23 mouse cellular contexts compared by ENCODE assay signal in genomic region chr13:34460969-34461368, GRCm38 (mm10).
A peak's percentile ranks its signal among the peaks of the same experiment; 100 is the strongest.
DNase-seq lines count a peak whose midpoint lies in the region; ATAC-seq and TF ChIP-seq lines count a peak whose summit lies in the region.
"Had no signal": no experiment of that assay in that cellular context is flagged by ENCODE, and none has a peak within 500 bp of the region (broad histone marks: within the 10 kb centered on the region; RNA-seq: fewer than 3 reads in every experiment).

No protein-coding gene starts in this region.

- ATAC-seq in liver, embryonic 11.5 days (replicated peaks; ENCODE audit: low FRiP score): no peak
- ATAC-seq in liver, postnatal 0 days: no peak
- no peak for ATAC-seq in activated CD4-positive, CD25-positive, alpha-beta regulatory T cell, adult 4 months
- ATAC-seq: forebrain, embryonic 15.5 days; hindbrain, embryonic 16.5 days had no signal

- TF ChIP-seq EP300 in liver, postnatal 0 days (IDR thresholded peaks at IDR 0.05; ENCODE audit: low read depth): no peak

- H3K4me1 ChIP-seq in liver, adult 2 months (ENCODE audit: control insufficient read depth, insufficient read depth, low read length): peaks cover 37% of the 10 kb centered on the region
- H3K4me1 ChIP-seq in liver, embryonic 11.5 days (replicated peaks; ENCODE audit: control insufficient read depth, insufficient read depth, low read length): peaks cover 3% of the 10 kb centered on the region; the same call in 1 of the 2 replicates
- H3K4me1 ChIP-seq in liver, postnatal 0 days (ENCODE audit: insufficient read depth): peaks cover 21% of the 10 kb centered on the region
- peaks cover 24% of the 10 kb centered on the region for H3K4me1 ChIP-seq in hindbrain, embryonic 10.5 days (replicated peaks)

- peak overlapping the region; percentile 78 for H3K27ac ChIP-seq in liver, adult 2 months (replicated peaks; ENCODE audit: insufficient read depth, low read depth, low read length)
- no peak overlapping the region for H3K27ac ChIP-seq in liver, embryonic 11.5 days (ENCODE audit: low read depth, low read length)
- H3K27ac ChIP-seq in liver, postnatal 0 days (ENCODE audit: low read depth): 0 out of 2 replicates have a peak overlapping the region, but pooled peaks have one; percentile 13
- H3K27ac ChIP-seq in hindbrain, embryonic 10.5 days: no peak overlapping the region
- H3K27ac ChIP-seq: forebrain, embryonic 15.5 days; layer of hippocampus, adult 2 months; limb, embryonic 15.5 days; stomach, embryonic 15.5 days had no signal

- TF ChIP-seq POLR2A in liver, adult 2 months (IDR thresholded peaks at IDR 0.05; ENCODE audit: extremely low read depth, insufficient read depth, low read length): no peak

- 20% methylated on average over 4 of the region's 4 CpGs for WGBS in liver, adult 2 months
- WGBS in liver, embryonic 11.5 days: 20% methylated on average over 4 of the region's 4 CpGs
- 30% methylated on average over 4 of the region's 4 CpGs for WGBS in liver, postnatal 0 days (ENCODE audit: insufficient replicate concordance)
- WGBS in hindbrain, embryonic 10.5 days: 46% methylated on average over 4 of the region's 4 CpGs

- TF ChIP-seq CTCF in liver, adult 2 months (IDR thresholded peaks at IDR 0.05; ENCODE audit: low read depth, low read length): no peak
- TF ChIP-seq CTCF in liver, postnatal 0 days (IDR thresholded peaks at IDR 0.05; ENCODE audit: low read depth): no peak

- H3K4me3 ChIP-seq in liver, adult 2 months (ENCODE audit: insufficient read depth, low read depth, low read length): no peak overlapping the region
- H3K4me3 ChIP-seq in liver, embryonic 11.5 days (ENCODE audit: low read depth, low read length): no peak overlapping the region
- no peak overlapping the region for H3K4me3 ChIP-seq in liver, postnatal 0 days (ENCODE audit: low read depth, low read length)
- H3K4me3 ChIP-seq in hindbrain, embryonic 10.5 days: no peak overlapping the region
- H3K4me3 ChIP-seq: forebrain, embryonic 15.5 days; heart, embryonic 12.5 days; layer of hippocampus, adult 2 months; limb, embryonic 15.5 days; myocyte; stomach, embryonic 15.5 days had no signal

- no peaks in the 10 kb centered on the region for H3K27me3 ChIP-seq in liver, adult 2 months (ENCODE audit: control insufficient read depth, insufficient read depth, low read length)
- no peaks in the 10 kb centered on the region for H3K27me3 ChIP-seq in liver, embryonic 11.5 days (replicated peaks; ENCODE audit: control insufficient read depth, insufficient read depth, low read length)
- H3K27me3 ChIP-seq in liver, postnatal 0 days (ENCODE audit: insufficient read depth, low read length): no peaks in the 10 kb centered on the region
- no peaks in the 10 kb centered on the region for H3K27me3 ChIP-seq in hindbrain, embryonic 10.5 days (ENCODE audit: insufficient read depth, poor library complexity, severe bottlenecking)
- H3K27me3 ChIP-seq: CH12.LX; forebrain, embryonic 15.5 days; heart, embryonic 12.5 days; limb, embryonic 15.5 days; stomach, embryonic 15.5 days had no signal

- no peaks in the 10 kb centered on the region for H3K36me3 ChIP-seq in liver, adult 2 months (ENCODE audit: control insufficient read depth, insufficient read depth, low read length)
- no peaks in the 10 kb centered on the region for H3K36me3 ChIP-seq in liver, embryonic 11.5 days (ENCODE audit: control insufficient read depth, insufficient read depth, low read length)
- H3K36me3 ChIP-seq in liver, postnatal 0 days (replicated peaks; ENCODE audit: insufficient read depth, low read length): no peaks in the 10 kb centered on the region
- no peaks in the 10 kb centered on the region for H3K36me3 ChIP-seq in hindbrain, embryonic 10.5 days
- H3K36me3 ChIP-seq: forebrain, embryonic 15.5 days; heart, embryonic 12.5 days; limb, embryonic 15.5 days; stomach, embryonic 15.5 days had no signal

- H3K79me2 ChIP-seq in liver, adult 2 months (ENCODE audit: control insufficient read depth, insufficient read depth, low read length): no peaks in the 10 kb centered on the region

- H3K9ac ChIP-seq in liver, adult 2 months (ENCODE audit: low read depth, low read length): 0 out of 2 replicates have a peak overlapping the region, but pooled peaks have one; percentile 21
- no peak overlapping the region for H3K9ac ChIP-seq in liver, embryonic 11.5 days (ENCODE audit: low read depth, low read length)
- no peak overlapping the region for H3K9ac ChIP-seq in liver, postnatal 0 days (replicated peaks)
- H3K9ac ChIP-seq: forebrain, embryonic 15.5 days; heart, embryonic 12.5 days; limb, embryonic 15.5 days; stomach, embryonic 15.5 days had no signal

- no peaks in the 10 kb centered on the region for H3K9me3 ChIP-seq in liver, embryonic 11.5 days (ENCODE audit: control insufficient read depth, low read length)
- H3K9me3 ChIP-seq in liver, postnatal 0 days (ENCODE audit: low read length): no peaks in the 10 kb centered on the region
- no peaks in the 10 kb centered on the region for H3K9me3 ChIP-seq in hindbrain, embryonic 10.5 days
- H3K9me3 ChIP-seq: forebrain, embryonic 15.5 days; heart, embryonic 12.5 days; limb, embryonic 15.5 days; stomach, embryonic 15.5 days had no signal

- peak; percentile 87 for DNase-seq in liver, adult 2 months (ENCODE audit: extremely low read depth, low read depth, low spot score)
- no peak for DNase-seq in liver, embryonic 11.5 days (ENCODE audit: low spot score)
- peak; percentile 22 for DNase-seq in Muller cell, postnatal 12 days (ENCODE audit: inconsistent ontology term)
- DNase-seq in liver, postnatal 0 days: no peak
- DNase-seq in lung, postnatal 25 days (ENCODE audit: low spot score): peak; percentile 65
- DNase-seq in hindbrain, embryonic 10.5 days (ENCODE audit: low spot score): no peak
- DNase-seq: adrenal gland, postnatal 14 days; cerebellum, postnatal 25 days; embryo, embryonic 11 days; kidney, adult 18-20 months; kidney, postnatal 14 days; layer of hippocampus, postnatal 36 days; midbrain, embryonic 14.5 days; thymus, adult 2 months had no signal

- no peak overlapping the region for H3K4me2 ChIP-seq in liver, embryonic 11.5 days
- H3K4me2 ChIP-seq in liver, postnatal 0 days (ENCODE audit: low read depth, low read length): no peak overlapping the region
- H3K4me2 ChIP-seq: forebrain, embryonic 15.5 days; heart, embryonic 12.5 days; limb, embryonic 15.5 days; stomach, embryonic 15.5 days had no signal

Comparison
In these comparisons a context has a peak if more than half of its experiments do, and no peak if none do; other contexts are left out.
1. DNase-seq: peak in liver, adult 2 months (single experiment), Muller cell, postnatal 12 days (single experiment) and lung, postnatal 25 days (single experiment); none in liver, embryonic 11.5 days (single experiment), liver, postnatal 0 days (single experiment) and hindbrain, embryonic 10.5 days (single experiment).
2. H3K27ac ChIP-seq: peak in liver, adult 2 months (single experiment) and liver, postnatal 0 days (single experiment); none in liver, embryonic 11.5 days (single experiment) and hindbrain, embryonic 10.5 days (single experiment).